Mouse (Mus musculus): Measurements from ENCODE around the gene Slc35b2. TPM values are rescaled to one million over a fixed set of nuclear protein-coding genes. Genes with fewer than 3 reads are reported as not detected.
A peak's percentile ranks its signal among the peaks of the same experiment; 100 is the strongest.

Gene Slc35b2
- polyA plus RNA-seq, 1 experiment from 2014 or later, result 90.5 TPM

GRCm38 (mm10) chr17:45591701-45592605 is 28.3 kb downstream of the Slc35b2 start:
- Histone ChIP-seq H3K27ac (no peak overlapping the region), H3K9me3 (no peaks in the 10 kb centered on the region), H3K4me2 (replicated peaks) (peak overlapping the region; percentile 29), H3K9ac (0 out of 2 replicates have a peak overlapping the region, but pooled peaks have one; percentile 29), H3K4me1 (peaks cover 47% of the 10 kb centered on the region), H3K36me3 (peaks cover 5% of the 10 kb centered on the region; the same call in 1 of the 2 replicates), H3K27me3 (replicated peaks) (peaks cover 22% of the 10 kb centered on the region), H3K4me3 (no peak overlapping the region)
- 64% methylated on average over 16 of the region's 16 CpGs for WGBS
- ATAC-seq (ENCODE audit: low FRiP score, low read depth), result no peak

- Histone ChIP-seq H3K4me2 (replicated peaks) (peak overlapping the region; percentile 93), H3K4me3 (no peak overlapping the region), H3K27me3 (replicated peaks) (peaks cover 22% of the 10 kb centered on the region), H3K9ac (0 out of 2 replicates have a peak overlapping the region, but pooled peaks have one; percentile 29), H3K36me3 (no peaks in the 10 kb centered on the region), H3K4me1 (peaks cover 51% of the 10 kb centered on the region), H3K27ac (no peak overlapping the region), H3K9me3 (no peaks in the 10 kb centered on the region)
- WGBS, result 61% methylated on average over 8 of the region's 8 CpGs
- no peak for ATAC-seq (ENCODE audit: low FRiP score, low read depth)
Measured at GRCm38 (mm10) chr17:45592606-45593431, 29.1 kb downstream of the Slc35b2 start.

GRCm38 (mm10) chr17:45593479-45593878 is 29.8 kb downstream of the Slc35b2 start:
- H3K4me2 ChIP-seq (replicated peaks), result peak overlapping the region; percentile 93
- ATAC-seq (ENCODE audit: low FRiP score, low read depth), result no peak
- H3K36me3 ChIP-seq, result no peaks in the 10 kb centered on the region
- no peaks in the 10 kb centered on the region for H3K9me3 ChIP-seq
- 0 out of 2 replicates have a peak overlapping the region, but pooled peaks have one; percentile 17 for H3K9ac ChIP-seq
- peaks cover 51% of the 10 kb centered on the region for H3K4me1 ChIP-seq
- H3K27me3 ChIP-seq (replicated peaks), result peaks cover 22% of the 10 kb centered on the region
- H3K27ac ChIP-seq, result no peak overlapping the region
- whole genome bisulfite sequencing, result 30% methylated on average over 8 of the region's 8 CpGs
- H3K4me3 ChIP-seq, result no peak overlapping the region

- 50% methylated on average over 8 of the region's 8 CpGs for WGBS
- no peaks in the 10 kb centered on the region for H3K36me3 ChIP-seq
- peaks cover 52% of the 10 kb centered on the region for H3K4me1 ChIP-seq
- H3K4me3 ChIP-seq, result no peak overlapping the region
- no peak overlapping the region for H3K9ac ChIP-seq
- peaks cover 22% of the 10 kb centered on the region for H3K27me3 ChIP-seq (replicated peaks)
- no peak overlapping the region for H3K27ac ChIP-seq
- peak overlapping the region; percentile 93 for H3K4me2 ChIP-seq (replicated peaks)
- H3K9me3 ChIP-seq, result no peaks in the 10 kb centered on the region
- ATAC-seq (ENCODE audit: low FRiP score, low read depth), result no peak
Measured at GRCm38 (mm10) chr17:45594195-45594594, 30.5 kb downstream of the Slc35b2 start.

- Histone ChIP-seq H3K27me3 (replicated peaks) (peaks cover 24% of the 10 kb centered on the region), H3K4me1 (peaks cover 58% of the 10 kb centered on the region), H3K4me2 (replicated peaks) (peak overlapping the region; percentile 93), H3K27ac (no peak overlapping the region), H3K4me3 (peak overlapping the region; percentile 45), H3K9ac (peak overlapping the region; percentile 56), H3K9me3 (no peaks in the 10 kb centered on the region), H3K36me3 (no peaks in the 10 kb centered on the region)
- 1% methylated on average over 58 of the region's 58 CpGs for WGBS
- ATAC-seq (ENCODE audit: low FRiP score, low read depth), result peak; percentile 73
Measured at GRCm38 (mm10) chr17:45594881-45595735, 31.4 kb downstream of the Slc35b2 start.

GRCm38 (mm10) chr17:45595736-45596390 is 32.2 kb downstream of the Slc35b2 start:
- H3K27ac ChIP-seq, result no peak overlapping the region
- peaks cover 32% of the 10 kb centered on the region for H3K27me3 ChIP-seq (replicated peaks)
- peak; percentile 19 for ATAC-seq (ENCODE audit: low FRiP score, low read depth)
- H3K9ac ChIP-seq, result peak overlapping the region; percentile 56
- no peaks in the 10 kb centered on the region for H3K36me3 ChIP-seq
- H3K4me1 ChIP-seq, result peaks cover 58% of the 10 kb centered on the region
- peak overlapping the region; percentile 93 for H3K4me2 ChIP-seq (replicated peaks)
- 4% methylated on average over 23 of the region's 23 CpGs for WGBS
- peak overlapping the region; percentile 45 for H3K4me3 ChIP-seq
- H3K9me3 ChIP-seq, result no peaks in the 10 kb centered on the region

- Histone ChIP-seq H3K27me3 (replicated peaks) (peaks cover 41% of the 10 kb centered on the region), H3K4me2 (replicated peaks) (peak overlapping the region; percentile 93; the same call in 1 of the 2 replicates), H3K9me3 (no peaks in the 10 kb centered on the region), H3K27ac (peak overlapping the region; percentile 5; the same call in 1 of the 2 replicates), H3K4me3 (no peak overlapping the region), H3K4me1 (peaks cover 60% of the 10 kb centered on the region), H3K36me3 (no peaks in the 10 kb centered on the region), H3K9ac (no peak overlapping the region)
- WGBS, result 27% methylated on average over 11 of the region's 11 CpGs
- 0 out of 2 replicates have a peak, but pooled peaks have one; percentile 25 for ATAC-seq (ENCODE audit: low FRiP score, low read depth)
Measured at GRCm38 (mm10) chr17:45596631-45597396, 33.1 kb downstream of the Slc35b2 start.

GRCm38 (mm10) chr17:45597787-45598186 is 34.1 kb downstream of the Slc35b2 start:
- H3K4me1 ChIP-seq, result peaks cover 55% of the 10 kb centered on the region

GRCm38 (mm10) chr17:45598376-45598775 is 34.7 kb downstream of the Slc35b2 start:
- ATAC-seq (ENCODE audit: low FRiP score, low read depth), result no peak
- no peaks in the 10 kb centered on the region for H3K9me3 ChIP-seq
- WGBS, result 83% methylated on average over 2 of the region's 2 CpGs
- H3K27ac ChIP-seq, result no peak overlapping the region
- no peaks in the 10 kb centered on the region for H3K36me3 ChIP-seq
- H3K9ac ChIP-seq, result no peak overlapping the region
- H3K4me1 ChIP-seq, result peaks cover 53% of the 10 kb centered on the region
- peaks cover 48% of the 10 kb centered on the region for H3K27me3 ChIP-seq (replicated peaks)
- H3K4me2 ChIP-seq (replicated peaks), result no peak overlapping the region
- no peak overlapping the region for H3K4me3 ChIP-seq

More at GRCm38 (mm10) chr17:45597787-45598186, 34.1 kb downstream of the Slc35b2 start:
- H3K27me3 ChIP-seq (replicated peaks), result peaks cover 47% of the 10 kb centered on the region
- H3K9me3 ChIP-seq, result no peaks in the 10 kb centered on the region
- H3K4me2 ChIP-seq (replicated peaks), result no peak overlapping the region
- no peak overlapping the region for H3K27ac ChIP-seq
- no peak overlapping the region for H3K4me3 ChIP-seq
- ATAC-seq (ENCODE audit: low FRiP score, low read depth), result no peak
- WGBS, result 34% methylated on average over 3 of the region's 3 CpGs
- H3K36me3 ChIP-seq, result no peaks in the 10 kb centered on the region
- H3K9ac ChIP-seq, result no peak overlapping the region

- ATAC-seq (ENCODE audit: low FRiP score, low read depth), result no peak
- Histone ChIP-seq H3K36me3 (no peaks in the 10 kb centered on the region), H3K4me2 (replicated peaks) (peak overlapping the region; percentile 74; the same call in 1 of the 2 replicates), H3K27me3 (replicated peaks) (peaks cover 46% of the 10 kb centered on the region), H3K4me3 (no peak overlapping the region), H3K27ac (no peak overlapping the region), H3K9ac (no peak overlapping the region), H3K4me1 (peaks cover 48% of the 10 kb centered on the region), H3K9me3 (no peaks in the 10 kb centered on the region)
- WGBS, result 61% methylated on average over 3 of the region's 3 CpGs
Measured at GRCm38 (mm10) chr17:45598891-45599290, 35.2 kb downstream of the Slc35b2 start.
